Mouse (Mus musculus) hindbrain, embryonic 13.5 days (tissue): ENCODE results near the gene Gnb2. TPM values are rescaled to one million over a fixed set of nuclear protein-coding genes. Genes with fewer than 3 reads are reported as not detected.

Source experiments
- ATAC-seq: fragments of 200-750 bp; cut with Nextera tagmentation; 2 replicates; pipeline ENCODE4 v1.8.0; 2017; ENCODE audit warnings: moderate TSS enrichment; ENCODE audit not compliant: low FRiP score
- H3K27ac ChIP-seq: fragments of 300-500 bp; sonication (generic); 2 replicates; pipeline ENCODE4 v1.5.1; 2015; ENCODE audit warnings: inconsistent platforms, mild to moderate bottlenecking, moderate library complexity
- H3K27me3 ChIP-seq: fragments of 300-500 bp; sonication (generic); 2 replicates; pipeline ENCODE4 v1.6.1; 2015; ENCODE audit warnings: mild to moderate bottlenecking, inconsistent platforms
- H3K36me3 ChIP-seq: fragments of 300-500 bp; sonication (generic); 2 replicates; pipeline ENCODE4 v1.6.1; 2015; ENCODE audit warnings: mild to moderate bottlenecking, inconsistent platforms
- H3K4me1 ChIP-seq: fragments of 300-500 bp; sonication (generic); replicated peaks from 2 replicates; pipeline ENCODE4 v1.6.1; 2015; ENCODE audit warnings: inconsistent platforms
- H3K4me2 ChIP-seq: fragments of 300-500 bp; sonication (generic); 2 replicates; pipeline ENCODE4 v1.6.1; 2015; ENCODE audit warnings: inconsistent platforms, mild to moderate bottlenecking, moderate library complexity
- H3K4me3 ChIP-seq: fragments of 300-500 bp; sonication (generic); 2 replicates; pipeline ENCODE4 v1.5.1; 2015; ENCODE audit warnings: mild to moderate bottlenecking, inconsistent platforms
- H3K9ac ChIP-seq: fragments of 300-500 bp; sonication (generic); 2 replicates; pipeline ENCODE4 v1.6.1; 2015; ENCODE audit warnings: mild to moderate bottlenecking, inconsistent platforms
- H3K9me3 ChIP-seq: fragments of 300-500 bp; sonication (generic); 2 replicates; pipeline ENCODE4 v1.6.1; 2016; ENCODE audit warnings: inconsistent platforms
- WGBS: fragments of 180-500 bp; shearing (Covaris S2); methylation state at CpG from one replicate; pipeline ENCODE4 v1.1.7; 2015; 5-methylcytosine and 5-hydroxymethylcytosine counted together
- polyA plus RNA-seq: library from polyadenylated mRNA; unstranded; fragments of >200 nt; fragmentation: Nextera tagmentation; extraction: Ambion mirVana; gene quantifications from 2 replicates; pipeline ENCODE4 v1.2.1, GENCODE M21; 2015

Gnb2 gene
- 529 and 536 TPM in 2 replicates for polyA plus RNA-seq

- H3K27ac ChIP-seq: peak within 1 kb of the TSS; percentile 99
- 0% methylated on average over 40 of the region's 40 CpGs for WGBS
- H3K9me3 ChIP-seq: no peaks in the 10 kb centered on the region
- H3K4me2 ChIP-seq: peak within 1 kb of the TSS; percentile 94
- peaks cover 27% of the 10 kb centered on the region for H3K4me1 ChIP-seq
- H3K9ac ChIP-seq: peak within 1 kb of the TSS; percentile 100
- peak within 1 kb of the TSS; percentile 98 for H3K4me3 ChIP-seq
- no peaks in the 10 kb centered on the region for H3K27me3 ChIP-seq
- ATAC-seq: peak; percentile 72
- peaks cover 21% of the 10 kb centered on the region for H3K36me3 ChIP-seq
Observed at GRCm38 (mm10) chr5:137533117-137533827, at the start of gene Gnb2, which contains the start of gene Epo. Gene Gnb2 (minus strand): TSS chr5:137533510. Gene Epo (minus strand): TSS chr5:137533242.

DNA sequence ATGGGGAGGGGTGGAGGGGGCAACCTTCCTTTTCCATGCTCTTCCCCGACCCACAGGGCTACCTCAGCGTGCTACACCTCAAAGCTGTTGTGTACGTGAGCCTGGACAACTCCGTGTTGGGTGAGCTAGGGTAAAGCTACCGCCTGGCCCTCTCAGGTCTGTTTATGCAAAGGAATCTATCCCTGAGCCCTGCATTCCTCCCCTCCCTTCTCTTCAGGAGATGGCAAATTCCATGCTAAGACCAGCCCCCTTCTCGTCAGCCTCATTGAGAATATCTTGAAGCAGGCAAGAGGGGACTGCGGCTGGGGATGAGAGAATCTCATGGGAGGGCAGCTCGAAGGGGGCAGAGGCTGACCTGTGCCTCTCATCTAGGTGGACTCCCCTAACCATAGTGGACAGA lies 49.4 kb upstream of the Gnb2 start:
- ATAC-seq: peak; percentile 11; the same call in 1 of the 2 replicates
- H3K4me1 ChIP-seq: peaks cover 17% of the 10 kb centered on the region
- H3K9me3 ChIP-seq: no peaks in the 10 kb centered on the region
- peak overlapping the region; percentile 37; the same call in 1 of the 2 replicates for H3K4me3 ChIP-seq
- peak overlapping the region; percentile 55 for H3K4me2 ChIP-seq
- peak overlapping the region; percentile 68 for H3K9ac ChIP-seq
- 34% methylated on average over 8 of the region's 8 CpGs for WGBS
- H3K27me3 ChIP-seq: peaks cover 14% of the 10 kb centered on the region
- peaks cover 4% of the 10 kb centered on the region; the same call in 1 of the 2 replicates for H3K36me3 ChIP-seq
- H3K27ac ChIP-seq: no peak overlapping the region

- peaks cover 14% of the 10 kb centered on the region for H3K27me3 ChIP-seq
- no peaks in the 10 kb centered on the region for H3K9me3 ChIP-seq
- WGBS: 85% methylated on average over 6 of the region's 6 CpGs
- no peak overlapping the region for H3K4me2 ChIP-seq
- peaks cover 17% of the 10 kb centered on the region for H3K4me1 ChIP-seq
- H3K36me3 ChIP-seq: peaks cover 4% of the 10 kb centered on the region; the same call in 1 of the 2 replicates
- no peak overlapping the region for H3K4me3 ChIP-seq
- H3K27ac ChIP-seq: no peak overlapping the region
- no peak for ATAC-seq
- H3K9ac ChIP-seq: no peak overlapping the region
Observed at GRCm38 (mm10) chr5:137580246-137580645, 46.9 kb upstream of the Gnb2 start.

GRCm38 (mm10) chr5:137574470-137574901 lies 41.2 kb upstream of the Gnb2 start:
- H3K9me3 ChIP-seq: no peaks in the 10 kb centered on the region
- WGBS: 8% methylated on average over 27 of the region's 27 CpGs
- peaks cover 4% of the 10 kb centered on the region; the same call in 1 of the 2 replicates for H3K36me3 ChIP-seq
- ATAC-seq: peak; percentile 49; the same call in 1 of the 2 replicates
- H3K27me3 ChIP-seq: 0 out of 2 replicates have a peak, but pooled peaks cover 4% of the 10 kb centered on the region
- H3K4me2 ChIP-seq: peak overlapping the region; percentile 52
- H3K27ac ChIP-seq: no peak overlapping the region
- peak overlapping the region; percentile 58 for H3K9ac ChIP-seq
- H3K4me3 ChIP-seq: peak overlapping the region; percentile 29
- H3K4me1 ChIP-seq: 0 out of 2 replicates have a peak, but pooled peaks cover 6% of the 10 kb centered on the region

- Histone ChIP-seq H3K4me2 (no peak overlapping the region), H3K27ac (no peak overlapping the region), H3K9me3 (no peaks in the 10 kb centered on the region), H3K4me1 (0 out of 2 replicates have a peak, but pooled peaks cover 6% of the 10 kb centered on the region), H3K4me3 (no peak overlapping the region), H3K36me3 (peaks cover 27% of the 10 kb centered on the region), H3K27me3 (0 out of 2 replicates have a peak, but pooled peaks cover 10% of the 10 kb centered on the region), H3K9ac (no peak overlapping the region)
- WGBS: 83% methylated on average over 17 of the region's 17 CpGs
- no peak for ATAC-seq
Observed at GRCm38 (mm10) chr5:137570691-137571586, 37.6 kb upstream of the Gnb2 start.

DNA sequence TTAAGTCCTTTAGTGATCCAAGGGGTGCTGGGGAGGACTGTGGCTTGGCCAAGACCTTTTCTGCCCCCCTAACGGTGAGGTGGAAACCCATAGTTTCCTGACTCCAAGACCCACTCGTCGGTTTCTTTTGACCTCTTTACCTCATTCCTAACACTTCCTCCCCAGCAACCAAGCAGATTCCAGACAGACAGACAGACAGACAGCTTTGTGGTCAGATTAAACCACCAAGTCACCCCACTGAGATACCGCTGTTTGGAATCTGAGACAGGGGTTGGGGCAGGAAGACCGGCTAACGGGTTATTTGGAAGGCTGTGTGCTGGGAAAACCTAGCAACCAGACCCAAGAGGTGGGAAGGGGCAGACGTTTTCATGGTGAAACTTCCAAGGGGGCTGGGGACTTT lies 36.9 kb upstream of the Gnb2 start:
- 49% methylated on average over 7 of the region's 7 CpGs for WGBS
- Histone ChIP-seq H3K36me3 (peaks cover 35% of the 10 kb centered on the region), H3K4me3 (no peak overlapping the region), H3K4me2 (no peak overlapping the region), H3K9me3 (no peaks in the 10 kb centered on the region), H3K27me3 (0 out of 2 replicates have a peak, but pooled peaks cover 10% of the 10 kb centered on the region), H3K27ac (no peak overlapping the region), H3K9ac (no peak overlapping the region), H3K4me1 (0 out of 2 replicates have a peak, but pooled peaks cover 6% of the 10 kb centered on the region)
- ATAC-seq: no peak

DNA sequence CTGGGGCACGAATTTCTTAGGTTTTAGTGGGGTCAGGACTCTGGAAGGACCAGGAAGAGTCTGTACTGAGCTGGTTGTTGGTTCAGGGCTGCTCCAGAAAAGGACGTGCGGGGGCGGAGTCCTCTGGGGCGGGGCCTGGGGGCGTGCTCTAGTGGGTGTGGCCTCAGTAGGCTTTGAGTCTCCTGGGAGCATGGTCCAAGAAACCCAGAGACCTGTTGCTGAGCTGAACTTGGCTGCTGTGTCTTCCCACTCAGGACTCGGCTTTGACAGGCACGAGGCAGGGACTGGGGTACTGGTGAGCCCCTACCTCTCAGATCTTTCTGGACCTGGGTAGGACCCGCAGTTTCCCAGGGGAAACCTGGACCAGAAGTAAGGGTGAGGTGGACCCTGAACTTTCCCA lies 36.4 kb upstream of the Gnb2 start, which contains the start of gene Tfr2:
Tfr2 (plus strand) TSS at position 176 of the 400 bp plus-strand sequence.
- no peak for ATAC-seq
- Histone ChIP-seq H3K9me3 (no peaks in the 10 kb centered on the region), H3K9ac (no peak within 1 kb of the TSS), H3K4me2 (no peak within 1 kb of the TSS), H3K27me3 (0 out of 2 replicates have a peak, but pooled peaks cover 10% of the 10 kb centered on the region), H3K36me3 (peaks cover 40% of the 10 kb centered on the region), H3K4me3 (no peak within 1 kb of the TSS), H3K4me1 (0 out of 2 replicates have a peak, but pooled peaks cover 4% of the 10 kb centered on the region), H3K27ac (no peak within 1 kb of the TSS)
- WGBS: 37% methylated on average over 9 of the region's 9 CpGs

DNA sequence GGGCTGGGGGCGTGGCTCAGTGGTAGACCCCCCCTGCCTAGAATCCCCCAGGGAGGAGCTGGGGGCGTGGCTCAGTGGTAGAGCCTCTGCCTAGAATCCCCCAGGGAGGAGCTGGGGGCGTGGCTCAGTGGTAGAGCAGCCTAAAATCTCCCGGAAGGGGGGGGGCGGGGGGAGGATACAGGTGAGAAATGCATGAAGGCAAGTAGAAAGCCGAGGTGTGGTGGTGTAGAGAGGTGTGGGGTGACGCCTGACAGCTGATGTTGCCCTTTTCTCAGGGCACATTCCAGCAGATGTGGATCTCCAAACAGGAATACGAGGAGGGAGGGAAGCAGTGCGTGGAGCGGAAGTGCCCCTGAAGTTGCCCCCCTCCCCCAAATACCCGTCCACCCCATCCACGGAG lies 35.7 kb upstream of the Gnb2 start:
- Histone ChIP-seq H3K27ac (no peak overlapping the region), H3K4me3 (no peak overlapping the region), H3K4me2 (no peak overlapping the region), H3K4me1 (no peaks in the 10 kb centered on the region), H3K9ac (no peak overlapping the region), H3K36me3 (peaks cover 46% of the 10 kb centered on the region), H3K27me3 (0 out of 2 replicates have a peak, but pooled peaks cover 9% of the 10 kb centered on the region), H3K9me3 (no peaks in the 10 kb centered on the region)
- WGBS: 78% methylated on average over 12 of the region's 12 CpGs
- ATAC-seq: no peak

DNA sequence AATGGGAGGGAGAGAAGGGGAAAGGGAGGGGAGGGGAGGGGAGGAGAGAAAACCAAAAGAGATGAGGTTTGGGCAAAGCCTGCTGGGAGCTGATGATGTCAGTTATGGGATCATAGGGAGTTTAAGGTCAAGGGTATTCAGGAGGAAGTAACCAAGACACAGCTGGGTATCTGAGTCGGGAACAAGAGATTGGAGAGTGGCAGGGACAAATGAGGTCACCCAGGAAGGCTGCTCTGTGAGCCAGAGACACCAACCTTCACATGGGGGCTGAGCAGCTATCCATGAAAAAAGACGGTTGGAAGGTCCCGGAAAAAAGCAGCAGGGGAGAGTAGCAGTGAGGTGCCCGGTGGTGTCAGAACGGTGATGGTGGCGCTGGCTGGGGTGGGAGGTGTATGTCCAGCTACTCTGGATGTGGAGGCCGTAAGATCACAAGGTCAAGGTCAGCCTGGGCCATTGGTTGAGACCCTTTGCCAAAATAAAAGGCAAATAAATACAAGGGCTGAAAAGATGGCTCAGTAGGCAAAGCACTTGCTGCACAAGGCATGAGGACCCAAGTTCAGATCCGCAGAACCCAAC lies 35.0 kb upstream of the Gnb2 start:
- Histone ChIP-seq H3K9me3 (no peaks in the 10 kb centered on the region), H3K27ac (no peak overlapping the region), H3K27me3 (0 out of 2 replicates have a peak, but pooled peaks cover 6% of the 10 kb centered on the region), H3K4me1 (no peaks in the 10 kb centered on the region), H3K36me3 (peaks cover 49% of the 10 kb centered on the region), H3K4me3 (no peak overlapping the region), H3K9ac (no peak overlapping the region), H3K4me2 (no peak overlapping the region)
- ATAC-seq: no peak
- 84% methylated on average over 8 of the region's 8 CpGs for WGBS

DNA sequence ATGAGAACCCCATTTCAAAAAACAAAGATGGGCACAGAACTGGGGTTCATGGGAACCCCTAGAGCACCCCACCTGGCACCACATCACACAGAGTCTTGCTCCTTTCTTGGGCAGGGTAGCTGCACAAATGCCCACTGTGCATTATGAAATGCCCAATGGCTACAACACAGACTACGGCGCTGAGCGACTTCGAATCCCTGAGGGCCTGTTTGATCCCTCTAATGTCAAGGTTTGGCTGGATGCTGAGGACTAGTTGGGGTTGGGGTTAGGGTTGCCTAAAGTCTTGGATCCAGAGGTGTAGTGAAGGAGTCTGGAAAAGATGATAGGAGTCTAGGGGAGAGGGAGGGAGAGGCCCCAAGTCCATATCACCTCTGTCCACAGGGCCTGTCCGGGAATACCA lies 33.1 kb upstream of the Gnb2 start:
- no peak for ATAC-seq
- H3K36me3 ChIP-seq: peaks cover 49% of the 10 kb centered on the region
- no peak overlapping the region for H3K4me2 ChIP-seq
- no peaks in the 10 kb centered on the region for H3K9me3 ChIP-seq
- H3K4me1 ChIP-seq: no peaks in the 10 kb centered on the region
- 93% methylated on average over 5 of the region's 5 CpGs for WGBS
- H3K27me3 ChIP-seq: 0 out of 2 replicates have a peak, but pooled peaks cover 6% of the 10 kb centered on the region
- no peak overlapping the region for H3K4me3 ChIP-seq
- no peak overlapping the region for H3K27ac ChIP-seq
- H3K9ac ChIP-seq: no peak overlapping the region

DNA sequence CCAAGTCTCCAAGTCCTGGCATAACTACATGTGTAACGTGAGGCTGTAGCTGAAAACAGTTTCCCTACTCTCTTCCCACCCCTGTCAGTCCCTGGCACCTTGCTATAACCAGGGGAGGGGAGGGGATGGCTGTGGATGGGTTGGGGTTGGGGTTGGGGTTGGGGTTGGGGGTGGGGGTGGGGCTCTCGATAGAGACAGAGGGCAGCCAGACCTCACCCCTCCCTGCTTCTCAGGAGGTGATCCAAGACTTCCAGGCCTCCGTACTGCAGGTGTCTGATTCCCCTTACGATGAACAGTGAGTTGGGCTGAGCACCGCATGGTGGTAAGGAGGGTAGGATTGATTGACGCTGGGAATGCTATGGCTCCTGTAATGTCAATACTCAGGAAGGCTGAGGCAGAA lies 32.4 kb upstream of the Gnb2 start:
- no peak overlapping the region for H3K9ac ChIP-seq
- no peak for ATAC-seq
- 69% methylated on average over 6 of the region's 6 CpGs for WGBS
- H3K4me1 ChIP-seq: no peaks in the 10 kb centered on the region
- peaks cover 49% of the 10 kb centered on the region for H3K36me3 ChIP-seq
- H3K27me3 ChIP-seq: 0 out of 2 replicates have a peak, but pooled peaks cover 6% of the 10 kb centered on the region
- H3K9me3 ChIP-seq: no peaks in the 10 kb centered on the region
- no peak overlapping the region for H3K27ac ChIP-seq
- H3K4me3 ChIP-seq: no peak overlapping the region
- H3K4me2 ChIP-seq: no peak overlapping the region
